Mouse (Mus musculus): ENCODE measurements around the gene Spred3.

GRCm38 (mm10) chr7:29124970-29125369, 45.2 kb downstream of the Spred3 start, which contains the start of gene Ryr1:
- TF ChIP-seq EP300 (IDR thresholded peaks at IDR 0.05; ENCODE audit: low read depth) = no peak
- TF ChIP-seq CTCF (IDR thresholded peaks at IDR 0.05; ENCODE audit: low read depth) = no peak
